Comparison of ENCODE assay signal across 8 mouse cellular contexts in the genomic region with DNA sequence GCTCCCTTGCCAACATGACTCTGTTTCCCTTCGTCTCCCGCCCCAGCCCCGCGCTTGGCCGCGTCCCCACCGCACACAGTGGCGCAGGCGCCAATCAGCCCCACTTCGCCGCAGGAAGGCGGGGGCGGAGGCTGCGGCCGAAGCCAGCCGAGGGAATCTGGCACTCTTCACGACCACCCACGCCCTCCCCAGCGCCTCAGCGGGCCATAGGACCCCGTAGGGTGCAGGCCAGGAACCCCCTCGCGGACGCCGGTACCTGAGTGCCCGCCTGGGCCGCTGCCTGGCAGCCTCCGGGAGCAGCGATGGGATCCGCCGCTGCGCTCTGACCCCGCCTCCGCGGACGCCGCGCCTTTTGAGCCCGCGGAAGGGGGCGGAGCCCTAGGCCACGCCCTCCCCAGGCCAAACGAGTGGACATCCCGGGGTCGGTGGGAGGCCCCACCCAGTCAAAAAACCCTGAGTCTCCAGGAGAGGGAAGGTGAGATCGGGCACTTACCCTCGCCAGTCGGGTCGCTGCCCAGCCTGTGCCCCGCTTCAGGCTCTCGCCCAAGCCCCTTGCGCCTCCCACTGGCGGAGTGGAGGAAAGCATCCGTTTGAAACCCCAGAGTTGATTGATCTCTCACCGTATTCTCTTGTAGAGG. TPM values are rescaled to one million over a fixed set of nuclear protein-coding genes. Genes with fewer than 3 reads are reported as not detected.
DNase-seq lines count a peak whose midpoint lies in the region; ATAC-seq lines count a peak whose summit lies in the region.

A gene (minus strand): TSS at position 566 of the 638 bp plus-strand sequence.

- peaks cover 7% of the 10 kb centered on the region; the same call in 1 of the 2 replicates for H3K27me3 ChIP-seq in hindbrain, embryonic 12.5 days

- H3K4me3 ChIP-seq in hindbrain, embryonic 12.5 days, result peak within 1 kb of the TSS; percentile 84

- H3K27ac ChIP-seq in hindbrain, embryonic 12.5 days, result peak within 1 kb of the TSS; percentile 85

- DNase-seq in T-cell, adult 2 months (ENCODE audit: low spot score), result peak; percentile 82
- peak; percentile 94 to 95 for DNase-seq in cerebellum, postnatal 14 days
- DNase-seq in frontal cortex, postnatal 14 days (ENCODE audit: low spot score in 2 of 2), result peak; percentile 73 to 77
- peak; percentile 86 for DNase-seq in layer of hippocampus, postnatal 36 days
- peak; percentile 87 for DNase-seq in lung, postnatal 25 days (ENCODE audit: low spot score)
- DNase-seq in retina, adult 2 months (ENCODE audit: low read depth, low spot score), result peak; percentile 61
- peak; percentile 82 to 86 for DNase-seq in thymus, postnatal 36 days

- peak within 1 kb of the TSS; percentile 95 for H3K4me2 ChIP-seq in hindbrain, embryonic 12.5 days (replicated peaks)

- peaks cover 12% of the 10 kb centered on the region; the same call in 1 of the 2 replicates for H3K36me3 ChIP-seq in hindbrain, embryonic 12.5 days

- WGBS in hindbrain, embryonic 12.5 days, result under 1% methylated on average over 55 of the region's 55 CpGs

- H3K4me1 ChIP-seq in hindbrain, embryonic 12.5 days, result peaks cover 26% of the 10 kb centered on the region

- no peaks in the 10 kb centered on the region for H3K9me3 ChIP-seq in hindbrain, embryonic 12.5 days (replicated peaks)

- ATAC-seq in hindbrain, embryonic 12.5 days (ENCODE audit: low FRiP score), result peak; percentile 80

- H3K9ac ChIP-seq in hindbrain, embryonic 12.5 days, result peak within 1 kb of the TSS; percentile 94

RNA-seq across cellular contexts. Expression of the gene that starts here (rescaled TPM):
- 154 and 158 TPM in 2 replicates for polyA plus RNA-seq in hindbrain, embryonic 12.5 days (2016; fragmentation: Nextera tagmentation; extraction: Ambion mirVana)
- total RNA-seq in layer of hippocampus, postnatal 36 days (2021), result 10 to 100 TPM; 89.6 to 94.1 TPM

Comparison
In these comparisons a context has a peak if more than half of its experiments do, and no peak if none do; other contexts are left out.
1. Peak in every context shown above with its lines: DNase-seq, ATAC-seq, H3K4me3 ChIP-seq and H3K27ac ChIP-seq.